Mouse (Mus musculus) induced T-regulatory cell, adult 2 months (primary cell): ENCODE data around the gene Prpf6.
A peak's percentile ranks its signal among the peaks of the same experiment; 100 is the strongest.

Source experiments
- DNase-seq: peaks from one replicate; pipeline ENCODE4 v3.0.0-alpha.2; 2012; ENCODE audit warnings: low read depth

Gene Prpf6

DNA sequence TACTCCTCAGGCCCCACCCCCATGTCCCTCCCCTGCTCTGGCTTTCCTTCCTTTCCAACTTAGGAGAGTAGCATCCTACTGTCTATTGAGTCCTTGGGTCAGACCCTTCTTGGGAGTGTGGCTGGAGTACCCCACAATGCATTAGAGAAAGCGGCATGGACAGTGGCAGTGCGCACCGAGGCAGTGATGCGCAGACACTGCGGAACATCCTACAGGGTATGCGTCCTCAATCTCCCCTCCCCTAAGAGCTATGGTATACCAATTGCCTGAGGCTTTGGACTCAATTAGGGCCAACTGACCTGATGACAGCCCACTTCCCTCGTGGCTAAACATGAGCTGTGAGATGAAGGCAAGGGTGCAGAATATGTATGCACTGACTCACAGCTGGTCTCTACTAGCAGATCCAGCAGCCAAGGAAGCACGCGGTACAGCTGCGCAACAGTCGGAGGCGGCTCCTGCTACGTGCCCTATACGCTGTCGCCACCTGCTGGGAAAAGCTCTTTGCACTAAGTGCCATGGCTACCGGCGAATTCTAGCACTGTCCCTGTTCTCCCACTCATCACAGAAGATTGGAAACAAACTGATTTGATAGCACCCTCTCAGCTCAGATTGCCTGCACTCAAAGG, 67.4 kb downstream of the Prpf6 start:
- DNase-seq: peak; percentile 67

GRCm38 (mm10) chr2:181659609-181660055, 68.0 kb downstream of the Prpf6 start:
- DNase-seq: peak; percentile 88

DNA sequence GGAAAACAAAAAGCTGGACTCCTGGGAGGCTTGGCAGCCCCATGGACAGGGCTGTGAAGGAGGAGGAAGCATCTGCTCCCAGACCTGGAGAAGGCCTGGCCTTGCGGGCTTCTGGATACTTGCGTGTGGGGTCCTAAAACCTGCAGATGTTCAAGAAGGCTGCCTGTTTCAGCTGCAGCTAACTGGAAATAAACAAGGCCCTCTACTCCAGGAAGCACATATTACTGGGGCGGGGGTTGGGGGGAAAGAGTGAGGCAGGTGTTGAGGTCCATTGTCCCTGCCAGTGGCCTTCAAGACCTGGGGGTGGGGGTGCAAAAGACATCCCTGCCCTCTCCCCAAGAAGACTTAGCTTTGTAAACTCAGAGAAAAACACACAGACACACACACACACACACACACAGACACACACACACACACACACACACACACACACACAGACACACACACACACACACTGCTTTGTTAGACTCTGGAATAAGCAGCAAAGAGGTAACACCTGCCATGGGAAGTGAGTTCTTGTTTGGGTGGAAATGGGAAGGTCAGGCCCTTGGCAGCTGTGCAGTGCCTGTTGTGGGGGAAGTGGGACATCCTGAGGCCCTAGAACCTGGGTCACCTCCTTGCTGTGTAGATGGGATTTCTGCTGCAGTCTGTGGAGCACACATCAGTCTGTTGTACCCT, 71.1 kb downstream of the Prpf6 start:
- DNase-seq: no peak

DNA sequence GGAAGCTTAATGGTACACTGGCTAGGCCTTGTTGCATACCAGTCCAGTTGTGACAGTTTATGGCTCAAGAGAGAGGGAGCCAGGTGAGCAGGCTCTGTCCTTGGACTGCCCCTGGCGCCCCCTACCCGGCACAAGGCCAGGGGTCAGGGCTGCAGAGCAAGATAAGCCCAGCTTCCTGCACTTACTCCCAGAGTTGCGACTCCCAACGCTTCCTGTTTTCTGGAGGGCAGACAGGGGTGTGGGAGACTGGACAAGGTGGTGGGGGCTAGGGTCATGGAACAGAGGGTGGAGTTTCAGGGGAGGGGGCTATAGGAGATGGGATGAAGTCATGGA, 71.6 kb downstream of the Prpf6 start:
- DNase-seq: no peak

GRCm38 (mm10) chr2:181670285-181670912, 78.7 kb downstream of the Prpf6 start:
- no peak for DNase-seq

- DNase-seq: no peak
Measured at GRCm38 (mm10) chr2:181670913-181671311, 79.2 kb downstream of the Prpf6 start.

DNA sequence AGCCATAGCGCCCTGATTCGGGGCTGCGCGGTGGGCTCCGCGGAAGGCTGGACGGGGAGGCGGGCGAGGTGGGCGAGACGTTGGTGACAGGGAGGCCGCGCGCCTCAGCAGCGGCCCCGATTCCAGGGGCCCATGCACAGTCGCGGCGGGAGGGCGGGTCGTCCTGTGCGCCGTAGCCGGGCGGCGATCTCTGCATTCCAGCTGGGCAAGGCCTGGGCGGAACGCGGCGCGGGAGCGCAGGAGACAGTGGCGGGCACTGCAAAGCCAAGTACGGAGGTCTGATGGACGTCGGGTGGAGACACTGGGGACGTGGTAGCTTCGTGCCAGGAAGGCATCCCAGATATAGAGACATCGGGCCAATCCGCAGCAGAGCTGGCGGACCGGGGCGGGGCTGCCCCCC, 79.7 kb downstream of the Prpf6 start, which contains the start of gene Sox18:
TSS of gene Sox18 (minus strand) at position 315 of the 400 bp plus-strand sequence.
- no peak for DNase-seq

DNA sequence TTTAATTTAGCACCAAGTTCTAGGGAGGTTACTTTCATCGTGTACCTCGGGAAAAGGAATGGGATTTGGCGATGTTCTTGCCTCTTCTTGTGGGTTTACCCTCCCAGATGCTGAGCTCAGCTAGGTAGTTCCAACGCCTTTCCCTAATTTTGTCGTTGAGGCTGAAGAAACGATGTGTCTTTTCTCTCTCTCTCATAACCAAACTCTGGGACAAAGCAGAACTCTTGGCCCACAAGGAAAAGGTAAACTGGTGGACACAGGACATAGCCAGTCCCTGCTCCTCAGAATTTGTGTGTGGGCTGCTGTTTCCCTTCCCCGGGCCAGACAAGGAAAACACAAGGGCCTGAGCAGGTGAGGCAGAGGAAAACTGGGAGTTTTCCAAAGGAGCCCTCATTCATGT, 80.3 kb downstream of the Prpf6 start:
- DNase-seq: no peak

- DNase-seq: no peak
Measured at GRCm38 (mm10) chr2:181673501-181673900, 81.8 kb downstream of the Prpf6 start.

- DNase-seq: no peak
Measured at GRCm38 (mm10) chr2:181674934-181675333, 83.3 kb downstream of the Prpf6 start.

- DNase-seq: no peak
Measured at GRCm38 (mm10) chr2:181675454-181675853, 83.8 kb downstream of the Prpf6 start.

DNA sequence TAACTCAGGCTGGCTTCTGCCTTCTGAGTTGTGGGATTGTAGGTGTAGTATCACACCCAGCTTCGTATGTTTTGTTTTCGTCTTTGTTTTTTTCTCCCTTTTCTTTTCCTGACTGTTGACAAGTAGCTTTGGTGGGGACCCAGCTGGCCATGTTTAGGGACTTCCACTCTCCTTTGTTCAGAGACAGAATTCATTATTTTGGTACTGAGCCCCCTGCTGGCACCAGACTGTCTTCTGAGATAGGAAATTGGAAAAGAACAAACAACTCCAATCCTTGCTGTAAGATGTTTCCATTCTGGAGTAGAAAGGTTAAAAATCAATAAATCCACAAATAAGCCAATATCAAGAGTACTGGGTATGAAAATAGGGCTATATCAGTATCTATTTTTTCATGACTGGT, 84.8 kb downstream of the Prpf6 start:
- no peak for DNase-seq

DNA sequence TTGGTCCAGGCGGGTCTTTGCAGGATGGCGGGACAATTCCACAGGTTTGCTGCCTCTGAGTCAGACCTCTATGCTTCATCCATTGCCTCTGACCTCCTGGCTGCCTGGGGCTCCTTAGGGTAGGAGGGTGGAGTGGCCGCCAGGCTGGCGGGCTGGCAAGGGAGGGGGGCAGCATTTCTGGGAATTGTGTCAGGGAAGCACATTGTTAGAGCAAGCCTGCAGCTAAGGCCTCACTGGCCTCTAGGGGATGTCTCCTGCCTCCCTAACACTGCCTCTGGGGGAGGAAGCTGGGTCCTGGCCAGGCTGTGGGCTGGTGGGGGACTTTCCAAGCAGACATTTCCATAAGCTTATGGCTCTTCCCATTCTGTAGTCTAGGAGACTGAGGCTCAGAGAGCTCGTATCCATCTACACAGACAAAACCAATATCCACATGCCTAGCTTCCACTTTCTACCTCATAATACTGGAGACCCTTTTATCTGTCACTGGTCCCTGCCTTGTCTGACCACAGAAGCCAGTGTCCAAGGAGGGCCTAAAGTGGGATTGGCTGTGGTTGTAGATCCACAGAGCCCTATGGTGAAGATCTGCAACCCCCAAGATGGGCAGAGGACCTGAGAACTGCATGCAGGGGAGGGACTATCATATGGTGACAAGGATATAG, 85.6 kb downstream of the Prpf6 start:
- no peak for DNase-seq

- no peak for DNase-seq
Measured at GRCm38 (mm10) chr2:181677755-181678098, 86.1 kb downstream of the Prpf6 start.

DNA sequence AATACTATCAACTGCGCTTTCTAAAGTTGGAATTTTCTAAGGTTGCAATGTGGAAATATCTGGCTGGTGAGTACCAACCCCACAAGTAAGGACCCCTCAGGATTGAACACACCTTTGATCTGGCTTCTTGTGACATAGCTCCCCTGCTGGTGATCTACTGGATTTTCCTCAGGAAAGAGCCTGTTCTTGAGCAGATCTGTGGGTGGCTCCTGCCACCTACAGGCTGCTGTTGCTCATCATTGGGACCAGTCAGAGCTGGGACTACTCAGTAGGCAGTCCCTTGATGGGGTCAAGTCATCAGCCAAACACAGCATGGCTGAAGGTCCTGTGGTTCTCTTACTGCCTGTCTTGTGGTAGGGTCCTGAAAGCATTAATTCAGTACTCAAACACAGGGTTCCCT, 87.1 kb downstream of the Prpf6 start:
- peak; percentile 90 for DNase-seq

DNA sequence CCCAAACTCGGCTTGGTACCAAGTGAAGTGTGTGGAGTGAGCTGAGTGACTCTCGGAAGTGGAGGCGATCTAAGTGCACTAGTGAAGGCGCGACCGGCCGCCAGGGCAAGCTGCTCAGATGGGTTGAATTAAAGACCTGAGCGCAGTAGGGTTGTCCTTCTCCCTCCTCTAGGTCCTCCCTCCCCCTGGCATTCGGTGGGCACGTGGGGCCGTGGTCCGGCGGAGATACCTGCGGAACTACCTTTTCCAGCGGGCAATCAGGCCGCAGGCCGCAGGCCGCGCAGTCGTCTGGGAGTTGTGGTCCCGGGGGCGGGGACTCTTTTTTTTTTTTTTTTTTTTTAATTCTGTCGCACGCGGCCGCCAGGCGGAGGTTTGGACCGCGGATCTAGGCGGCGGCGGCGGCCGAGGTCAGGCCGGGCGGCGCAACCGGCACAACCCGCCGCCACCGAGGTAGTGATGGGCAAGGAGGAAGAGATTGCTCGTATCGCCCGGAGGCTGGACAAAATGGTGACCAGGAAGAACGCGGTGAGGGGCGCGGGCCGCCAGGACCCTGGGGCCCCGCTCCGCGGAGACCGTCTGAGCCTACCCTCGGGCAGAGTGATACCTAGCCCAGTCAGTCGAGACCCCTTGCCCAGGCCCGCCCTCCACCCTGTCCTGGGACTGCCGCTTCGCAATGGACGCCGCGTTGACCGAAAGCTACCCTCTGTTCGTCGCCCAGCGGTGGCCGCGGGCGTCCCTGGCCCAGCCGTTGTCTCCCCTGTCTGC, 88.5 kb downstream of the Prpf6 start, which contains the start of gene Tcea2:
TSS of gene Tcea2 (plus strand) at position 360 of the 765 bp plus-strand sequence.
- DNase-seq: peak; percentile 87

DNA sequence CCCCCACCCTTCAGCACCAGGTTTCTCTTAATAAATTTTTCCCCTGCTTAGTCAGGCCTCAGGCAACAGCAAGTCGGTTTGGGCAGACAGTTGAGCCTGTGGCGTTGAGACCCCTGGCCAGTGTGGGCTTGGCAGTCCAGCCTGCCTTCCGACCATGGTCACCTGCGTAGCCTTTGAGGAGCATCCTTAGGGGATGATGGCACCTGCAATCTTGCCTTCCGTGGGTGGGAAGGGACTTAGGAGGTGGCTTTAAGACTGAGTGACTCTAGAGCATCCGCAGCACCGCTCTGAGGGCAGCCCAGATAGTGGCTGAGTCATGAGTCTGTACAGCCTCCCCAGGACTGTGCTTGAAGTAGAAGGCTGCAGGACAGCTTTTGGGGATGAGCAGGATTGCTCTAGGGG, 89.0 kb downstream of the Prpf6 start:
- peak; percentile 60 for DNase-seq

GRCm38 (mm10) chr2:181681978-181682377, 90.3 kb downstream of the Prpf6 start:
- no peak for DNase-seq

- no peak for DNase-seq
Measured at GRCm38 (mm10) chr2:181683381-181683780, 91.7 kb downstream of the Prpf6 start.

GRCm38 (mm10) chr2:181684713-181685112, 93.0 kb downstream of the Prpf6 start:
- no peak for DNase-seq

GRCm38 (mm10) chr2:181685686-181686085, 94.0 kb downstream of the Prpf6 start:
- DNase-seq: no peak

DNA sequence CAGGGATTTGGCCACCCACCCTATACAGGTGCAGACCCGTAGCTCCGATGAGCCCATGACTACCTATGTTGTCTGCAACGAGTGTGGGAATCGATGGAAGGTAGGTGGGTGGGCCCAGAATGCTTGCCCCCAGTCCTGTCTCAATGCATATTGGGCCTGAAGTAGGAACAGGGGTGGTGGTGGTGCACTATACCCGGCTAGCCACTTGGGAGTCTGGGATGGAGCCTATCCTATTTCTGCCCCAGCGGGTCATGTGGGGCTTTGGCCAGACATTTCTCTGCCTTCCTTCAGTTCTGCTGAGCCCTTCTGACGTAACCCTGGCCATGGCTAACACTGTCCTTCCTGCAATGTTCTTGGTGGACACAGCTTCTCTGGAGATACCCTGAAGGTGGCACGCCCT, 95.9 kb downstream of the Prpf6 start:
- no peak for DNase-seq
